Mouse (Mus musculus) midbrain, embryonic 12.5 days (tissue): Measurements from ENCODE around the gene Znrf3. TPM values are rescaled to one million over a fixed set of nuclear protein-coding genes. Genes with fewer than 3 reads are reported as not detected.

Experiments
- ATAC-seq: fragments of 200-750 bp; cut with Nextera tagmentation; 2 replicates; pipeline ENCODE4 v1.8.0; 2017; ENCODE audit warnings: low read depth, moderate TSS enrichment, moderate library complexity; ENCODE audit not compliant: low FRiP score
- H3K27ac ChIP-seq: fragments of 300-500 bp; sonication (generic); replicated peaks from 2 replicates; pipeline ENCODE4 v1.5.1; 2016; ENCODE audit warnings: mild to moderate bottlenecking
- H3K27me3 ChIP-seq: fragments of 300-500 bp; sonication (generic); 2 replicates; pipeline ENCODE4 v1.6.1; 2016; ENCODE audit warnings: mild to moderate bottlenecking
- H3K36me3 ChIP-seq: fragments of 300-500 bp; sonication (generic); 2 replicates; pipeline ENCODE4 v1.6.1; 2016
- H3K4me1 ChIP-seq: fragments of 300-500 bp; sonication (generic); 2 replicates; pipeline ENCODE4 v1.6.1; 2016
- H3K4me2 ChIP-seq: fragments of 300-500 bp; sonication (generic); replicated peaks from 2 replicates; pipeline ENCODE4 v1.6.1; 2016; ENCODE audit warnings: mild to moderate bottlenecking, moderate library complexity
- H3K4me3 ChIP-seq: fragments of 300-500 bp; sonication (generic); 2 replicates; pipeline ENCODE4 v1.5.1; 2016; ENCODE audit warnings: mild to moderate bottlenecking
- H3K9ac ChIP-seq: fragments of 300-500 bp; sonication (generic); replicated peaks from 2 replicates; pipeline ENCODE4 v1.6.1; 2016; ENCODE audit warnings: mild to moderate bottlenecking, moderate library complexity
- H3K9me3 ChIP-seq: fragments of 300-500 bp; sonication (generic); 2 replicates; pipeline ENCODE4 v1.6.1; 2016; ENCODE audit warnings: mild to moderate bottlenecking
- WGBS: fragments of 180-500 bp; shearing (Covaris S2); methylation state at CpG from one replicate; pipeline ENCODE4 v1.1.7; 2016; 5-methylcytosine and 5-hydroxymethylcytosine counted together
- polyA plus RNA-seq: library from polyadenylated mRNA; unstranded; fragments of >200 nt; fragmentation: Nextera tagmentation; extraction: Ambion mirVana; gene quantifications from 2 replicates; pipeline ENCODE4 v1.2.1, GENCODE M21; 2016

Gene Znrf3
- polyA plus RNA-seq, 1 experiment from 2014 or later = 8.8 TPM

GRCm38 (mm10) chr11:5255509-5256014 lies 189.1 kb downstream of the Znrf3 start:
- Histone ChIP-seq H3K36me3 (no peaks in the 10 kb centered on the region), H3K9me3 (no peaks in the 10 kb centered on the region), H3K4me2 (no peak overlapping the region), H3K27me3 (no peaks in the 10 kb centered on the region), H3K27ac (no peak overlapping the region), H3K4me3 (no peak overlapping the region), H3K4me1 (peaks cover 38% of the 10 kb centered on the region), H3K9ac (no peak overlapping the region)
- 43% methylated on average over 9 of the region's 9 CpGs for WGBS
- no peak for ATAC-seq

GRCm38 (mm10) chr11:5254016-5254415 lies 190.6 kb downstream of the Znrf3 start:
- H3K4me3 ChIP-seq = no peak overlapping the region
- no peaks in the 10 kb centered on the region for H3K9me3 ChIP-seq
- no peak overlapping the region for H3K4me2 ChIP-seq
- no peak overlapping the region for H3K9ac ChIP-seq
- no peaks in the 10 kb centered on the region for H3K36me3 ChIP-seq
- 87% methylated on average over 2 of the region's 2 CpGs for WGBS
- ATAC-seq = no peak
- H3K4me1 ChIP-seq = peaks cover 31% of the 10 kb centered on the region
- no peak overlapping the region for H3K27ac ChIP-seq
- H3K27me3 ChIP-seq = no peaks in the 10 kb centered on the region

GRCm38 (mm10) chr11:5253528-5253927 lies 191.1 kb downstream of the Znrf3 start:
- Histone ChIP-seq H3K4me3 (no peak overlapping the region), H3K9ac (no peak overlapping the region), H3K4me1 (peaks cover 33% of the 10 kb centered on the region), H3K27ac (no peak overlapping the region), H3K9me3 (no peaks in the 10 kb centered on the region), H3K27me3 (no peaks in the 10 kb centered on the region), H3K36me3 (no peaks in the 10 kb centered on the region), H3K4me2 (no peak overlapping the region)
- WGBS = 70% methylated on average over 3 of the region's 3 CpGs
- no peak for ATAC-seq

- no peak overlapping the region for H3K4me3 ChIP-seq
- H3K27ac ChIP-seq = no peak overlapping the region
- H3K9me3 ChIP-seq = no peaks in the 10 kb centered on the region
- H3K4me1 ChIP-seq = peaks cover 36% of the 10 kb centered on the region
- no peak for ATAC-seq
- 80% methylated on average over 8 of the region's 8 CpGs for WGBS
- H3K36me3 ChIP-seq = no peaks in the 10 kb centered on the region
- no peak overlapping the region for H3K9ac ChIP-seq
- no peak overlapping the region for H3K4me2 ChIP-seq
- H3K27me3 ChIP-seq = no peaks in the 10 kb centered on the region
These were observed 191.9 kb downstream of the Znrf3 start for GRCm38 (mm10) chr11:5252727-5253126.

- no peak for ATAC-seq
- WGBS = 68% methylated on average over 6 of the region's 6 CpGs
- Histone ChIP-seq H3K4me3 (no peak overlapping the region), H3K9ac (no peak overlapping the region), H3K4me2 (no peak overlapping the region), H3K36me3 (no peaks in the 10 kb centered on the region), H3K27me3 (no peaks in the 10 kb centered on the region), H3K9me3 (no peaks in the 10 kb centered on the region), H3K27ac (no peak overlapping the region), H3K4me1 (peaks cover 25% of the 10 kb centered on the region)
These were observed 193.5 kb downstream of the Znrf3 start for GRCm38 (mm10) chr11:5251112-5251511.

- no peak for ATAC-seq
- no peaks in the 10 kb centered on the region for H3K27me3 ChIP-seq
- no peak overlapping the region for H3K4me3 ChIP-seq
- no peak overlapping the region for H3K9ac ChIP-seq
- H3K9me3 ChIP-seq = no peaks in the 10 kb centered on the region
- peaks cover under 1% of the 10 kb centered on the region; the same call in 1 of the 2 replicates for H3K36me3 ChIP-seq
- no peak overlapping the region for H3K4me2 ChIP-seq
- peaks cover 18% of the 10 kb centered on the region for H3K4me1 ChIP-seq
- WGBS = 33% methylated on average over 2 of the region's 2 CpGs
- no peak overlapping the region; the same call in 1 of the 2 replicates for H3K27ac ChIP-seq
These were observed 196.4 kb downstream of the Znrf3 start for GRCm38 (mm10) chr11:5248200-5248599.

GRCm38 (mm10) chr11:5245431-5245830 lies 199.2 kb downstream of the Znrf3 start:
- 79% methylated on average over 5 of the region's 7 CpGs for WGBS

GRCm38 (mm10) chr11:5244749-5245130 lies 199.9 kb downstream of the Znrf3 start:
- 73% methylated on average over 8 of the region's 8 CpGs for WGBS
- Histone ChIP-seq H3K27ac (no peak overlapping the region; the same call in 1 of the 2 replicates), H3K27me3 (0 out of 2 replicates have a peak, but pooled peaks cover 2% of the 10 kb centered on the region)

More at GRCm38 (mm10) chr11:5245431-5245830, 199.2 kb downstream of the Znrf3 start:
- H3K36me3 ChIP-seq = peaks cover 8% of the 10 kb centered on the region
- H3K9me3 ChIP-seq = no peaks in the 10 kb centered on the region
- 0 out of 2 replicates have a peak, but pooled peaks cover 2% of the 10 kb centered on the region for H3K27me3 ChIP-seq
- no peak overlapping the region for H3K4me2 ChIP-seq
- H3K9ac ChIP-seq = no peak overlapping the region
- peaks cover 13% of the 10 kb centered on the region for H3K4me1 ChIP-seq
- no peak overlapping the region for H3K4me3 ChIP-seq
- ATAC-seq = no peak
- H3K27ac ChIP-seq = no peak overlapping the region

GRCm38 (mm10) chr11:5243812-5244748 lies 200.6 kb downstream of the Znrf3 start:
- no peak overlapping the region for H3K4me2 ChIP-seq
- H3K27me3 ChIP-seq = 0 out of 2 replicates have a peak, but pooled peaks cover 2% of the 10 kb centered on the region
- H3K4me3 ChIP-seq = no peak overlapping the region
- H3K4me1 ChIP-seq = peaks cover 26% of the 10 kb centered on the region
- no peak overlapping the region for H3K9ac ChIP-seq
- no peaks in the 10 kb centered on the region for H3K9me3 ChIP-seq
- peaks cover 8% of the 10 kb centered on the region for H3K36me3 ChIP-seq
- no peak for ATAC-seq
- H3K27ac ChIP-seq = no peak overlapping the region
- WGBS = 73% methylated on average over 24 of the region's 24 CpGs

More at GRCm38 (mm10) chr11:5244749-5245130, 199.9 kb downstream of the Znrf3 start:
- Histone ChIP-seq H3K36me3 (peaks cover 8% of the 10 kb centered on the region), H3K4me1 (peaks cover 20% of the 10 kb centered on the region), H3K4me3 (no peak overlapping the region), H3K4me2 (no peak overlapping the region), H3K9me3 (no peaks in the 10 kb centered on the region), H3K9ac (no peak overlapping the region)
- ATAC-seq = no peak

- Histone ChIP-seq H3K4me1 (peaks cover 24% of the 10 kb centered on the region), H3K9ac (no peak overlapping the region), H3K4me2 (no peak overlapping the region), H3K36me3 (peaks cover 9% of the 10 kb centered on the region), H3K27ac (no peak overlapping the region), H3K9me3 (no peaks in the 10 kb centered on the region), H3K27me3 (0 out of 2 replicates have a peak, but pooled peaks cover 2% of the 10 kb centered on the region), H3K4me3 (no peak overlapping the region)
- WGBS = 97% methylated on average over 7 of the region's 7 CpGs
- ATAC-seq = no peak
These were observed 201.4 kb downstream of the Znrf3 start for GRCm38 (mm10) chr11:5243208-5243607.

GRCm38 (mm10) chr11:5242158-5242557 lies 202.5 kb downstream of the Znrf3 start:
- Histone ChIP-seq H3K4me3 (no peak overlapping the region), H3K27ac (no peak overlapping the region), H3K9ac (no peak overlapping the region), H3K4me1 (peaks cover 24% of the 10 kb centered on the region), H3K4me2 (no peak overlapping the region), H3K9me3 (no peaks in the 10 kb centered on the region), H3K36me3 (peaks cover 18% of the 10 kb centered on the region), H3K27me3 (0 out of 2 replicates have a peak, but pooled peaks cover 4% of the 10 kb centered on the region)
- ATAC-seq = no peak
- WGBS = 89% methylated on average over 8 of the region's 8 CpGs
